Mouse (Mus musculus) liver, postnatal 0 days (tissue): ENCODE results near the gene Dhrs2. TPM values are rescaled to one million over a fixed set of nuclear protein-coding genes. Genes with fewer than 3 reads are reported as not detected.

ENCODE experiments used
- ATAC-seq: fragments of 200-750 bp; cut with Nextera tagmentation; 2 replicates; pipeline ENCODE4 v1.8.0; 2017; ENCODE audit warnings: mild to moderate bottlenecking, moderate library complexity
- DNase-seq: peaks from one replicate; pipeline ENCODE4 v3.0.0-alpha.2; 2016
- H3K27ac ChIP-seq: fragments of 300-500 bp; sonication (generic); 2 replicates; pipeline ENCODE4 v1.5.1; 2014; ENCODE audit warnings: antibody characterized with exemption, moderate library complexity, mild to moderate bottlenecking, low read depth
- H3K27me3 ChIP-seq: fragments of 300-500 bp; sonication (generic); 2 replicates; pipeline ENCODE4 v1.6.1; 2014; ENCODE audit warnings: low read length, control low read depth, mixed read lengths; ENCODE audit not compliant: insufficient read depth
- H3K36me3 ChIP-seq: fragments of 300-500 bp; sonication (generic); replicated peaks from 2 replicates; pipeline ENCODE4 v1.6.1; 2014; ENCODE audit warnings: mild to moderate bottlenecking, control low read depth, low read length, moderate library complexity, mixed read lengths; ENCODE audit not compliant: insufficient read depth
- H3K4me1 ChIP-seq: fragments of 300-500 bp; sonication (generic); 2 replicates; pipeline ENCODE4 v1.6.1; 2014; ENCODE audit warnings: antibody characterized with exemption, mild to moderate bottlenecking, control low read depth; ENCODE audit not compliant: insufficient read depth
- H3K4me2 ChIP-seq: fragments of 300-500 bp; sonication (generic); 2 replicates; pipeline ENCODE4 v1.6.1; 2014; ENCODE audit warnings: low read depth, mild to moderate bottlenecking, low read length, moderate library complexity, mixed read lengths
- H3K4me3 ChIP-seq: fragments of 300-500 bp; sonication (generic); 2 replicates; pipeline ENCODE4 v1.5.1; 2014; ENCODE audit warnings: low read depth, low read length
- H3K9ac ChIP-seq: fragments of 300-500 bp; sonication (generic); replicated peaks from 2 replicates; pipeline ENCODE4 v1.6.1; 2014; ENCODE audit warnings: mild to moderate bottlenecking, moderate library complexity
- H3K9me3 ChIP-seq: fragments of 300-500 bp; sonication (generic); 2 replicates; pipeline ENCODE4 v1.6.1; 2016; ENCODE audit warnings: mild to moderate bottlenecking, control low read depth, low read length, mixed read lengths
- CTCF ChIP-seq: sonication (generic); IDR thresholded peaks from 2 replicates; pipeline ENCODE4 v1.5.1; 2016; ENCODE audit warnings: antibody characterized with exemption, low read depth
- EP300 ChIP-seq: IDR thresholded peaks from 2 replicates; pipeline ENCODE4 v1.6.1; 2016; ENCODE audit warnings: antibody characterized with exemption, low read depth, mild to moderate bottlenecking
- WGBS: fragments of 180-500 bp; shearing (Covaris S2); extraction: QIAGEN DNeasy Blood & Tissue Kit; methylation state at CpG from one replicate; pipeline ENCODE4 v1.1.7; 2014; ENCODE audit not compliant: insufficient replicate concordance; 5-methylcytosine and 5-hydroxymethylcytosine counted together
- polyA plus RNA-seq: library from polyadenylated mRNA; unstranded; fragments of >200 nt; fragmentation: Nextera tagmentation; extraction: Ambion mirVana; gene quantifications from 2 replicates; pipeline ENCODE4 v1.2.1, GENCODE M21; 2015

The Dhrs2 gene
- polyA plus RNA-seq = not detected in 2 replicates

DNA sequence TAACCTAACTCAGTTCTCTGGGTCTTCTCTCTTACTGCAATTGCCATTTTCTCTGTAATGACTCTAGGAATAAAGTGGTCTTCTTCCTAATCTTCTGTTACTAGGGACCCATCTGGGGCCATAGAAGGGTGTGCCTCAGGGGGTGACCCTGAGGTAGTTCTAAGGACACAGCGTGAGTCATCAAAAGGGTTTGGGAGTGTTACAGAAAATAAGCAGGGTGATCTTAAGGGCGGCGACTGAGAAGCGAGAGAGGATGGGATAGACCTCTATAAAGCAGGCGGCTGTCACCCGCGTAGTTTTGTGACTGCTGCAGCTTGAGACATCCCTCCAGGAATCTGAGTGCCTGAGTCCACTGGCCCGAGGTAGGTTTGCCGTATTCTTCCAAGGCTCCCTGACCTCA lies at the start of gene Dhrs2:
Gene Dhrs2 (plus strand): TSS at position 301 of the 400 bp plus-strand sequence.
- TF ChIP-seq EP300 (no peak), CTCF (no peak)
- DNase-seq = no peak
- no peak within 1 kb of the TSS for H3K27ac ChIP-seq
- no peak within 1 kb of the TSS for H3K9ac ChIP-seq
- H3K36me3 ChIP-seq = no peaks in the 10 kb centered on the region
- WGBS = 72% methylated on average over 9 of the region's 9 CpGs
- H3K4me2 ChIP-seq = no peak within 1 kb of the TSS
- H3K27me3 ChIP-seq = no peaks in the 10 kb centered on the region
- H3K4me1 ChIP-seq = no peaks in the 10 kb centered on the region
- H3K9me3 ChIP-seq = no peaks in the 10 kb centered on the region
- ATAC-seq = no peak
- no peak within 1 kb of the TSS for H3K4me3 ChIP-seq

GRCm38 (mm10) chr14:55174164-55174563 lies 47.6 kb upstream of the Dhrs2 start:
- Histone ChIP-seq H3K9me3 (no peaks in the 10 kb centered on the region), H3K36me3 (no peaks in the 10 kb centered on the region), H3K4me3 (no peak overlapping the region), H3K27me3 (no peaks in the 10 kb centered on the region), H3K27ac (no peak overlapping the region), H3K4me1 (no peaks in the 10 kb centered on the region), H3K4me2 (no peak overlapping the region), H3K9ac (no peak overlapping the region)
- DNase-seq (no peak), ATAC-seq (no peak)
- WGBS = 62% methylated on average over 6 of the region's 6 CpGs
- TF ChIP-seq CTCF (no peak), EP300 (no peak)

- H3K9me3 ChIP-seq = no peaks in the 10 kb centered on the region
- H3K4me3 ChIP-seq = no peak overlapping the region
- H3K27ac ChIP-seq = no peak overlapping the region
- 27% methylated on average over 5 of the region's 5 CpGs for WGBS
- no peaks in the 10 kb centered on the region for H3K36me3 ChIP-seq
- no peaks in the 10 kb centered on the region for H3K27me3 ChIP-seq
- TF ChIP-seq EP300 (no peak), CTCF (peak; percentile 79)
- peak; percentile 66 for DNase-seq
- H3K4me2 ChIP-seq = no peak overlapping the region
- no peak overlapping the region for H3K9ac ChIP-seq
- no peaks in the 10 kb centered on the region for H3K4me1 ChIP-seq
- no peak for ATAC-seq
Observed at GRCm38 (mm10) chr14:55177274-55177673, 44.5 kb upstream of the Dhrs2 start.

DNA sequence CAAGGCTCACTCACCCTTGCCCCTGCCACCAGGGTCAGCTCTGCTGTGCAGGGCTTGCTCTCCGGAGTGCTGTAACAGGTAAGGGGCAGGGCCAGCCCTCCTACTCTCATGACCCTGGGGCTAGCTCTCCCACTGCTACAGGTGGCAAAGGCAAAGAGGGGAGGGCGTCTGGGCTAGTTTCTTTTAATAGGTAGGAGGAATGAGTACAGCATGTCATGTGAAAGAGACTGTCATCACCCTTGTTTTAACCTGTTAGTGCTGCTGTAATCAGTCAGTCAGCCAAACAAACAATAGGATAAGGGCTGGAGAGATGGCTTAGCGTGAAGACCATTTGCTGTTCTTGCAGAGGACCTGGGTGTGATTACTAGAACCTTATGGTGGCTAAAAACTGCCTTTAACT lies 40.9 kb upstream of the Dhrs2 start:
- Histone ChIP-seq H3K4me1 (no peaks in the 10 kb centered on the region), H3K9me3 (no peaks in the 10 kb centered on the region), H3K9ac (no peak overlapping the region), H3K27ac (no peak overlapping the region), H3K27me3 (no peaks in the 10 kb centered on the region), H3K36me3 (no peaks in the 10 kb centered on the region), H3K4me3 (no peak overlapping the region), H3K4me2 (no peak overlapping the region)
- WGBS = 46% methylated on average over 3 of the region's 3 CpGs
- ATAC-seq (no peak), DNase-seq (no peak)
- TF ChIP-seq CTCF (no peak), EP300 (no peak)

DNA sequence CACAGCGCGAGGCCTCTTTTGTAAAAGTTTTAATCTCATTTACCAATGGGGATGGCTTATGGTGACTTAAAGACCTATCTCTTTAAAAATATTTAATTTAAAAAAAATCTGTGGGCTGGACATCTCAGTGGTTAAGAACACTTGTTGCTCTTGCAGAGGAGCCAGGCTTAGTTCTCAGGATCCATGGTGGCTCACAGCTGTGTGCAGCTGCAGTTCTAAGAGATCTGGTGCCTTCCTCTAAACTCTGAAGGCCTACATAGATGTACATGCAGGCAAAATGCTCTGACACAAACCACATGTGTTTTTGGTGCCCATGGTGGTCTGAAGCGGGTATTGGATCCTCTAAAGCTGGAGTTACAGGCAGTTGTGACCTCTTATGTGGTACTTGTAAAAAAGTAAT lies 38.6 kb upstream of the Dhrs2 start:
- H3K36me3 ChIP-seq = no peaks in the 10 kb centered on the region
- WGBS = 78% methylated on average over 3 of the region's 3 CpGs

DNA sequence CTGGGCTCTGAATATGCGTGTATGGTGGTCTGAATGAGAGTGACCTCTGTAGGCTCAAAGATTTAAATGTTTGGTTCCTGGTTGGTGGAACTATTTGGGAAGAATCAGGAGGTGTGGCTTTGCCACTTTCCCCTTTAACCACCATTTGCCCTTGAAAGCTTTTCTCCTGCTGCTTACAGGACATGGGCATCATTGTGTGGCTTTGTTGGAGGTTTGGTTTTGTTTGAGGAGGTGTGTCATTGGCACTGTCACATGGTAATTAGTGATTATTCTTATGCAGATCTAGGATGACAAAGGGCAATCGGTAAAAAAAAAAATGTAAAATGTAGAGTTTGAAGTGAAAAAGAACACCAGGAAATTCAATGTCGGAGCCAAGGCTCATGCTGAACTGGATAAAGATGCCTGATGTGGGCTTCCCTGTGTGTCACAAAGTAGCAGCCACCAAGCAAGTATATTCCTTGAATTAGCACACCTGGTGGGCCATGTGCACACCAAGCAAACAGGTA lies 37.1 kb upstream of the Dhrs2 start:
- WGBS = 73% methylated on average over 3 of the region's 3 CpGs
- no peak overlapping the region for H3K9ac ChIP-seq
- no peak for ATAC-seq

More for the DNA sequence above, 38.6 kb upstream of the Dhrs2 start:
- TF ChIP-seq CTCF = no peak
- TF ChIP-seq EP300 = no peak
- Histone ChIP-seq H3K4me2 (no peak overlapping the region), H3K27me3 (no peaks in the 10 kb centered on the region), H3K9me3 (no peaks in the 10 kb centered on the region), H3K27ac (no peak overlapping the region), H3K9ac (no peak overlapping the region), H3K4me1 (no peaks in the 10 kb centered on the region), H3K4me3 (no peak overlapping the region)
- DNase-seq (no peak), ATAC-seq (no peak)

GRCm38 (mm10) chr14:55188491-55188890 lies 33.3 kb upstream of the Dhrs2 start:
- no peak overlapping the region for H3K9ac ChIP-seq
- no peaks in the 10 kb centered on the region for H3K27me3 ChIP-seq
- no peaks in the 10 kb centered on the region for H3K4me1 ChIP-seq
- H3K27ac ChIP-seq = no peak overlapping the region
- no peak for ATAC-seq
- no peak overlapping the region for H3K4me2 ChIP-seq
- no peaks in the 10 kb centered on the region for H3K36me3 ChIP-seq
- TF ChIP-seq CTCF = no peak
- H3K9me3 ChIP-seq = no peaks in the 10 kb centered on the region
- H3K4me3 ChIP-seq = no peak overlapping the region
- DNase-seq = no peak
- 23% methylated on average over 4 of the region's 4 CpGs for WGBS

More for the DNA sequence above, 37.1 kb upstream of the Dhrs2 start:
- Histone ChIP-seq H3K36me3 (no peaks in the 10 kb centered on the region), H3K27me3 (no peaks in the 10 kb centered on the region), H3K9me3 (no peaks in the 10 kb centered on the region), H3K4me3 (no peak overlapping the region), H3K27ac (no peak overlapping the region), H3K4me1 (no peaks in the 10 kb centered on the region), H3K4me2 (no peak overlapping the region)
- TF ChIP-seq EP300 (no peak), CTCF (no peak)
- DNase-seq = no peak
